Mouse (Mus musculus): ENCODE results near the gene Dsn1.

- no peak for TF ChIP-seq CTCF (IDR thresholded peaks at IDR 0.05; ENCODE audit: borderline replicate concordance, extremely low read depth, insufficient read depth, insufficient read length)
- no peak for TF ChIP-seq POLR2A (IDR thresholded peaks at IDR 0.05; ENCODE audit: borderline replicate concordance, extremely low read depth, insufficient read depth, insufficient read length, poor library complexity, severe bottlenecking)
These were observed 12.3 kb upstream of the Dsn1 start for GRCm38 (mm10) chr2:157019228-157019627.

Data from brain, embryonic 14.5 days (tissue).